Mouse (Mus musculus): ENCODE results near the gene Patj. TPM values are rescaled to one million over a fixed set of nuclear protein-coding genes. Genes with fewer than 3 reads are reported as not detected.

Patj gene
- polyA plus RNA-seq, 1 experiment from 2014 or later = 2.8 TPM

DNA sequence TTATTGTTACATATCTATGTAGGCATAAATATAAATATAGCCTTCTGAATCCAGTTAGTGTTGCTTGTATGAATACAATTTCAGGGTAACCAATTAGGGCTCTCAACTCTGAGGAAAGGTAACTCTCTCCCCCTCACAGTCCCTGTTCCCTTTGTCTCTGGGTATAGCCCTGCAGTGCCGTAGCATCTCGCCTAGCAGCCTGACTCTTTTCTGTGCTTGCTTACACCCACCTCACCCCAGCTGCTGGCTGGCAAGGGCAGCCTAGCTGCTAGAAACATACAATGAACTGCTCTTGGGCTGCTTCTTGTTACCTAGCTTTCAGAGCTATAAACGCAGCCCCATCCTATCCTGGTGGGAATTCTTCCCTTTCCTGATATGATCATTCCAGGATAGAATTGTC, 147.4 kb downstream of the Patj start:
- no peaks in the 10 kb centered on the region for H3K9me3 ChIP-seq (ENCODE audit: low read length)
- 71% methylated on average over 3 of the region's 3 CpGs for WGBS (ENCODE audit: insufficient replicate concordance)
- ATAC-seq (no peak), DNase-seq (no peak)
- no peak overlapping the region for H3K4me2 ChIP-seq (ENCODE audit: low read depth, low read length)
- H3K27me3 ChIP-seq (ENCODE audit: insufficient read depth, low read length) = no peaks in the 10 kb centered on the region
- no peaks in the 10 kb centered on the region for H3K4me1 ChIP-seq (ENCODE audit: insufficient read depth)
- no peaks in the 10 kb centered on the region for H3K36me3 ChIP-seq (replicated peaks; ENCODE audit: insufficient read depth, low read length)
- no peak overlapping the region for H3K9ac ChIP-seq (replicated peaks)
- no peak overlapping the region for H3K27ac ChIP-seq (ENCODE audit: low read depth)
- no peak overlapping the region for H3K4me3 ChIP-seq (ENCODE audit: low read depth, low read length)
- no peak for TF ChIP-seq EP300 (IDR thresholded peaks at IDR 0.05; ENCODE audit: low read depth)
- TF ChIP-seq CTCF (IDR thresholded peaks at IDR 0.05; ENCODE audit: low read depth) = no peak

DNA sequence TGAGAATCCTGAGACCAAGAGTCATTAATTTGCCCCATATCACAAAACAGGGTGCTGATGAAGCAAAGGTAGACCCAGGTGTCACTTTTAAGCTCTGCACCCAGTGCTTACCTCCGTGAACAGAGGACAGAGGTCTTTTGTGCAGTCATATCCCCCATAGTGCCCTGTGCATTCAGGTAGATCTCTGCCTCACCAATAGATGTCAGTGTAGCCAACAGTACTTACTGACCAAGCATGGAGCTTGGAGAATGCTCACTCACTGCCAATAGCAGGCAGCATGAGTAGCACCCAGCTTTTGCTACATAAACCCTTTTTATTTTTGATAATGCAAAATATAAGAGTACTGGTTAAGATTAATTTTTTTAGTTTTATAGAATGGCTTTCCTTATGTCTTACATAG, 149.8 kb downstream of the Patj start:
- H3K36me3 ChIP-seq (replicated peaks; ENCODE audit: insufficient read depth, low read length) = no peaks in the 10 kb centered on the region
- no peaks in the 10 kb centered on the region for H3K9me3 ChIP-seq (ENCODE audit: low read length)
- no peaks in the 10 kb centered on the region for H3K27me3 ChIP-seq (ENCODE audit: insufficient read depth, low read length)
- no peak for ATAC-seq
- H3K9ac ChIP-seq (replicated peaks) = no peak overlapping the region
- TF ChIP-seq CTCF (IDR thresholded peaks at IDR 0.05; ENCODE audit: low read depth) = peak; percentile 72
- no peak for TF ChIP-seq EP300 (IDR thresholded peaks at IDR 0.05; ENCODE audit: low read depth)
- no peak overlapping the region for H3K27ac ChIP-seq (ENCODE audit: low read depth)
- DNase-seq = no peak
- H3K4me3 ChIP-seq (ENCODE audit: low read depth, low read length) = no peak overlapping the region
- H3K4me2 ChIP-seq (ENCODE audit: low read depth, low read length) = no peak overlapping the region
- H3K4me1 ChIP-seq (ENCODE audit: insufficient read depth) = no peaks in the 10 kb centered on the region
- 42% methylated on average over 1 of the region's 1 CpGs for WGBS (ENCODE audit: insufficient replicate concordance)

DNA sequence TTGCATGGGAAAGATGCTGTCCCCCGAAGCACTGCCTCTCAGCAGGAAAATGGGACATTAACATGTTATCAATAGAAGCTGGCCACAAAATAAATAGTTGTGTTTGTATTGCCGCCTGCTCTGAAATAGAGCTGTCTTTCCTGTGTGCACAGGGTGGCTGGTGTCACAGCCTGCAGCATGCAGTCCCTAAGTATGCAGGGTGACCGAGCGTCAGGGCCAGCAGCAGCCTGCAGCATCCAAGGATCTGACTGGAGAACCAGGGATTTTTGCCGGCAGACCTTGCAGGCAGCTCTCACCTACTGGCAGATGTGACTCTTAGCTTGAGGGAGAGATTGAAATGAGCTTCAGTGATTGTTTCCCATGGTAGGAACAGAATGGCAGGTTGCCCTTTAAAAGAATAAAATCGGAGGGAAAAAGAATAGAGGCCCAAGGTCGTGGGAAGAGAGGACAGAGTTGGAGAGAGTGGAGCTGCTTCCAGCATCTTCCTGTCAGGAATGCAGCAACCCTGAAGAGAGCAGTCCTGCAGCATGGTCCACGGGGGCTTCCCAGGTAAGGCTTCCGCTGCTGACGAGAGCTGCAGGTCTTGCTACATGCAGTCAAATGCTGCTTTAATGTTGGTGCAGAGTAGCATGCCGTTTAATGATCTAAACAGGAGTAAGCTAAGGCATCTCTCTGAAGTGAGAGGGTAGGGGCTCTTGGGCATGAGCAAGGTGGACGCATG, 151.0 kb downstream of the Patj start:
- Histone ChIP-seq H3K4me2 (ENCODE audit: low read depth, low read length) (no peak overlapping the region), H3K4me3 (ENCODE audit: low read depth, low read length) (no peak overlapping the region), H3K27me3 (ENCODE audit: insufficient read depth, low read length) (no peaks in the 10 kb centered on the region), H3K36me3 (replicated peaks; ENCODE audit: insufficient read depth, low read length) (no peaks in the 10 kb centered on the region), H3K27ac (ENCODE audit: low read depth) (no peak overlapping the region), H3K4me1 (ENCODE audit: insufficient read depth) (no peaks in the 10 kb centered on the region), H3K9me3 (ENCODE audit: low read length) (no peaks in the 10 kb centered on the region), H3K9ac (replicated peaks) (no peak overlapping the region)
- DNase-seq = no peak
- 64% methylated on average over 12 of the region's 12 CpGs for WGBS (ENCODE audit: insufficient replicate concordance)
- no peak for TF ChIP-seq CTCF (IDR thresholded peaks at IDR 0.05; ENCODE audit: low read depth)
- no peak for TF ChIP-seq EP300 (IDR thresholded peaks at IDR 0.05; ENCODE audit: low read depth)
- no peak for ATAC-seq

DNA sequence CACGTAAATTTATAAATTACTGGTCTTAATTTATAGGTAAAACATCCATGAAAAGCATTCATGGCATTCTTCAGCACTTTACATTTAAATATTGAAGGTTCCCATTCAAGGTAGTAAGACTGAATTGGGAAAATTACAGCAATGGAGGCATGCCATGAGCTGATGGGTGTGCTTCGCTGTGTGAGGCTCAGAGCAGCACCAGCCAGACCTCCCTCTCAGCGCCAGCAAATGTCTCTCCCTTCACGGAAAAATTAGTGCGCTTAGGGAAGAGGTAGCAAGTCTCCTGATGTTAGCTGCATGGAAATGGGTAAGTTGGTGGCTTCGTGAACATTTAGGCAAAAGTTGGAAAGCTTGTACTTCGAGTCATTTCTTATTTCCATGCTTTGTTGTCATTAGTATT, 153.9 kb downstream of the Patj start:
- H3K36me3 ChIP-seq (replicated peaks; ENCODE audit: insufficient read depth, low read length) = no peaks in the 10 kb centered on the region
- H3K4me2 ChIP-seq (ENCODE audit: low read depth, low read length) = no peak overlapping the region
- no peak for DNase-seq
- no peaks in the 10 kb centered on the region for H3K27me3 ChIP-seq (ENCODE audit: insufficient read depth, low read length)
- no peak overlapping the region for H3K27ac ChIP-seq (ENCODE audit: low read depth)
- no peak overlapping the region for H3K4me3 ChIP-seq (ENCODE audit: low read depth, low read length)
- 81% methylated on average over 7 of the region's 7 CpGs for WGBS (ENCODE audit: insufficient replicate concordance)
- H3K9ac ChIP-seq (replicated peaks) = no peak overlapping the region
- no peaks in the 10 kb centered on the region for H3K4me1 ChIP-seq (ENCODE audit: insufficient read depth)
- no peaks in the 10 kb centered on the region for H3K9me3 ChIP-seq (ENCODE audit: low read length)
- no peak for ATAC-seq
- TF ChIP-seq CTCF (IDR thresholded peaks at IDR 0.05; ENCODE audit: low read depth) (no peak), EP300 (IDR thresholded peaks at IDR 0.05; ENCODE audit: low read depth) (no peak)

DNA sequence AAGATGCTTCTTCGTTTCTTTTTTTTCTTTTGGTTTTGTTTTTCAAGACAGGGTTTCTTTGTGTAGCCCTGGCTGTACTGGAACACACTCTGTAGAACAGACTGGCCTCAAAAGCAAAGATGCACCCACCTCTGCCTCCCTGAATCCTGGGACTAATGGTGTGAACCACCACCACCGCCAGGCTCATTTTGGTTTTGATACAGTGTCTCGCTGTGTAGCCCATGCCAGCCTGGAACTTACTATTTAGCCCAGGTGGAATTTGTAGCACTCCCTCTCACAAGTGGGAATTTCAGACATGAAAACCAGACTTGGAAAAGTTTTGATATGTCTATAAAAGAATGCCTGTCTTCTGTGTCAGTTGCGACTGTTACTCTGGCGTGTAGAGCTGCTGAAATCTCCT, 154.5 kb downstream of the Patj start:
- Histone ChIP-seq H3K4me1 (ENCODE audit: insufficient read depth) (no peaks in the 10 kb centered on the region), H3K36me3 (replicated peaks; ENCODE audit: insufficient read depth, low read length) (no peaks in the 10 kb centered on the region), H3K4me2 (ENCODE audit: low read depth, low read length) (no peak overlapping the region), H3K9ac (replicated peaks) (no peak overlapping the region), H3K9me3 (ENCODE audit: low read length) (no peaks in the 10 kb centered on the region), H3K4me3 (ENCODE audit: low read depth, low read length) (no peak overlapping the region), H3K27ac (ENCODE audit: low read depth) (no peak overlapping the region), H3K27me3 (ENCODE audit: insufficient read depth, low read length) (no peaks in the 10 kb centered on the region)
- DNase-seq = no peak
- no peak for ATAC-seq
- WGBS (ENCODE audit: insufficient replicate concordance) = 85% methylated on average over 5 of the region's 5 CpGs
- TF ChIP-seq EP300 (IDR thresholded peaks at IDR 0.05; ENCODE audit: low read depth) (no peak), CTCF (IDR thresholded peaks at IDR 0.05; ENCODE audit: low read depth) (no peak)

DNA sequence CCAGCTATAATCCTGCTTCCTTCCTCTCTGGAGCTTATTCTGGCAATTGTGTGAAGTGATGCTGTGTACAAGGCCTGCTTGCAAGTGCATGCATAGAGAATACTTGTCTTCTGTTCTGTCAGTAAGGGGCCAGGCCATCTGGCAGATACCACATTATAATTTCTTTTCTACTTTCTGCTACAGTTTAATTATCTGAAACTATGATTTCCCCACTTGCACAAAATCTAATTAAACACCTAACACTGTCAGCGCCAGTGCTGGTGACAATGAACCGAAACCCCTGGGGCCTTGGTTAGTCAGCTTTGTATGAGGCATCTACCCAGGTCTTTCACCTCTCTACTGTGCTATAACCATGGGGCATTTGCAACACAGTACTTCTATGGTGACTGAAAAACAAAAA, 160.1 kb downstream of the Patj start:
- H3K9ac ChIP-seq (replicated peaks) = no peak overlapping the region

More for the DNA sequence above, 160.1 kb downstream of the Patj start:
- no peak overlapping the region for H3K27ac ChIP-seq (ENCODE audit: low read depth)
- 83% methylated on average over 2 of the region's 2 CpGs for WGBS (ENCODE audit: insufficient replicate concordance)
- no peaks in the 10 kb centered on the region for H3K36me3 ChIP-seq (replicated peaks; ENCODE audit: insufficient read depth, low read length)
- H3K4me3 ChIP-seq (ENCODE audit: low read depth, low read length) = no peak overlapping the region
- H3K4me2 ChIP-seq (ENCODE audit: low read depth, low read length) = no peak overlapping the region
- H3K9me3 ChIP-seq (ENCODE audit: low read length) = no peaks in the 10 kb centered on the region
- no peak for ATAC-seq
- no peaks in the 10 kb centered on the region for H3K4me1 ChIP-seq (ENCODE audit: insufficient read depth)
- no peak for TF ChIP-seq CTCF (IDR thresholded peaks at IDR 0.05; ENCODE audit: low read depth)
- no peak for TF ChIP-seq EP300 (IDR thresholded peaks at IDR 0.05; ENCODE audit: low read depth)
- H3K27me3 ChIP-seq (ENCODE audit: insufficient read depth, low read length) = no peaks in the 10 kb centered on the region
- no peak for DNase-seq

All from liver, postnatal 0 days (tissue).